Mouse (Mus musculus): ENCODE results near the gene Syap1.

DNA sequence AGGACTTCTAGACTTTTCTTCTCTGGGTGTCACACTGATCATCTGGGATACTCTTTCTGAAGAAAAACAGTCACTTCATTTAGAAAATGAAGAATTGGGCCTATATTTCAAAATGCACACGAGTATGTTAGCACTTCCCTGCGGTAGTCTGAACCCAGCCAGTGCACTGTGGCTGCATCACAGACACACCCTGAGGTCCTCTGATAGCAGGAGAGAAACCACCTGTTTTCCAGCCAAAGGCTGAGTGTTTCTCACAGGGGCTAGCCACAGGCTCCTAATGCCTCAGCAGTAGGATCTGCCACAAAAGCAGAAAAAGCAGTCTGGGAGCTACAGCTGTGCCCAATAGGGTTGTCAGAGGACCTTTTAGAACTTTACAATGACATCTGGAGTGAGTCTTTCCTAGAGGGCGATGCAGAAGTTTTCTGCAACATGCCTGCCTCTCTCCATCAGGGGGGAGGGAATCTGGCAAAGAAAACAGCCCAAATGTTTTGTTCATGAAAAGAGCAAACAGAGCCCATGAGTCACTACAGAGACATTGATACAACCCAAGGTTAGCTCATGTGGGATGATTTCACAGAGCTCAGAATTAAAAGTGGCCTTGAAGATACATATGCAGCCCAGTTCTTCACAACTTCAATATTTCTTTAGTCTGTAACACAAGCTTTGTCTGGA lies 19.8 kb downstream of the Syap1 start:
- TF ChIP-seq CTCF (IDR thresholded peaks at IDR 0.05; ENCODE audit: control insufficient read depth, insufficient read depth, insufficient replicate concordance, low read depth, low read length) (no peak), POLR2A (IDR thresholded peaks at IDR 0.05; ENCODE audit: control insufficient read depth, low read depth, low read length) (no peak)
